In the genomic region with DNA sequence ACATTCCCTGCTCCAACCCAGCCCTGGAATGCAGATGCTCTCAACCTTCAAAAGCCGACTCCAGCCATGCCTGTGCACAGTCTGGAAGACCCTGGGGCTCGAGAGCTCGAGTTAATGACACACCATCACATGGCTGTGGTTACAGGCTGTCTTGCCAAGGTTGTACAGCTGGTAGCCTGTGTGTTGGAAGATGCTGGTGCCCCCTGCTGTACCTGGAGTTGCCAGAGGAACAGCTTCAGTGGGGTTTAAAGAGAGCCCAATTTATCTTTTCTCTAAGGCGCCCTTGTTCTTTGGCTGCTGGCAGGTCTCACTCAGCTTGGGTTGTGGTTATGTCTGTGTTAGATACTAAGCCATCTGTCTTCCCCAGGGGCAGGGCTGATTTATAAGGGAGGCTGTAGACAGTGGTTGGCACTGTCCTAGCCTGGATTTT, we compare ENCODE assay signal across 8 mouse cellular contexts.
DNase-seq lines count a peak whose midpoint lies in the region; ATAC-seq and TF ChIP-seq lines count a peak whose summit lies in the region.

No protein-coding gene starts in this region.

- H3K4me2 ChIP-seq in limb, embryonic 14.5 days (replicated peaks; ENCODE audit: low read depth, low read length, severe bottlenecking) = no peak overlapping the region
- no peak overlapping the region for H3K4me2 ChIP-seq in heart, embryonic 11.5 days

- H3K27ac ChIP-seq in hindbrain, embryonic 10.5 days = no peak overlapping the region
- 0 out of 2 replicates have a peak overlapping the region, but pooled peaks have one; percentile 0 for H3K27ac ChIP-seq in limb, embryonic 14.5 days (replicated peaks; ENCODE audit: low read depth, low read length)
- no peak overlapping the region for H3K27ac ChIP-seq in heart, embryonic 11.5 days (ENCODE audit: low read depth, low read length)

- H3K36me3 ChIP-seq in hindbrain, embryonic 10.5 days = no peaks in the 10 kb centered on the region
- H3K36me3 ChIP-seq in limb, embryonic 14.5 days (ENCODE audit: control insufficient read depth, insufficient read depth, low read length) = no peaks in the 10 kb centered on the region
- no peaks in the 10 kb centered on the region for H3K36me3 ChIP-seq in heart, embryonic 11.5 days (ENCODE audit: control insufficient read depth, insufficient read depth, low read length)

- H3K27me3 ChIP-seq in hindbrain, embryonic 10.5 days (ENCODE audit: insufficient read depth, poor library complexity, severe bottlenecking) = no peaks in the 10 kb centered on the region
- H3K27me3 ChIP-seq in limb, embryonic 14.5 days (ENCODE audit: control insufficient read depth, insufficient read depth, low read length) = no peaks in the 10 kb centered on the region
- no peaks in the 10 kb centered on the region for H3K27me3 ChIP-seq in heart, embryonic 11.5 days (ENCODE audit: control insufficient read depth, insufficient read depth, low read length)

- peak; percentile 36 for ATAC-seq in cerebellum, adult (ENCODE audit: insufficient number of reproducible peaks, low FRiP score, low TSS enrichment)
- peak; percentile 82 for ATAC-seq in limb, embryonic 14.5 days (ENCODE audit: low FRiP score, low read depth)
- ATAC-seq in heart, embryonic 11.5 days (replicated peaks; ENCODE audit: insufficient number of reproducible peaks, low FRiP score, low TSS enrichment) = no peak

- H3K9ac ChIP-seq in limb, embryonic 14.5 days (ENCODE audit: low read depth, low read length, severe bottlenecking) = no peak overlapping the region
- H3K9ac ChIP-seq in heart, embryonic 11.5 days (ENCODE audit: low read depth, low read length) = no peak overlapping the region

- no peak overlapping the region for H3K4me3 ChIP-seq in hindbrain, embryonic 10.5 days
- H3K4me3 ChIP-seq in limb, embryonic 14.5 days (replicated peaks; ENCODE audit: low read length) = no peak overlapping the region
- no peak overlapping the region for H3K4me3 ChIP-seq in heart, embryonic 11.5 days (ENCODE audit: low read depth, low read length)

- WGBS in hindbrain, embryonic 10.5 days = 53% methylated on average over 4 of the region's 4 CpGs
- WGBS in limb, embryonic 14.5 days = 24% methylated on average over 4 of the region's 4 CpGs
- 52% methylated on average over 4 of the region's 4 CpGs for WGBS in heart, embryonic 11.5 days (ENCODE audit: insufficient replicate concordance)

- no peaks in the 10 kb centered on the region for H3K9me3 ChIP-seq in hindbrain, embryonic 10.5 days
- no peaks in the 10 kb centered on the region for H3K9me3 ChIP-seq in limb, embryonic 14.5 days (ENCODE audit: control insufficient read depth, low read length)
- no peaks in the 10 kb centered on the region for H3K9me3 ChIP-seq in heart, embryonic 11.5 days (replicated peaks; ENCODE audit: control insufficient read depth, low read length)

- TF ChIP-seq POLR2A in brain, embryonic 14.5 days (IDR thresholded peaks at IDR 0.05; ENCODE audit: borderline replicate concordance, extremely low read depth, insufficient read depth, insufficient read length, poor library complexity, severe bottlenecking) = no peak
- no peak for TF ChIP-seq POLR2A in limb, embryonic 14.5 days (IDR thresholded peaks at IDR 0.05; ENCODE audit: borderline replicate concordance, extremely low read depth, insufficient read depth, insufficient read length)

- no peak for TF ChIP-seq CTCF in brain, embryonic 14.5 days (IDR thresholded peaks at IDR 0.05; ENCODE audit: borderline replicate concordance, extremely low read depth, insufficient read depth, insufficient read length)

- H3K4me1 ChIP-seq in hindbrain, embryonic 10.5 days (replicated peaks) = peaks cover 15% of the 10 kb centered on the region
- peaks cover 8% of the 10 kb centered on the region; the same call in 1 of the 2 replicates for H3K4me1 ChIP-seq in limb, embryonic 14.5 days (ENCODE audit: control insufficient read depth, insufficient read depth, low read length)
- H3K4me1 ChIP-seq in heart, embryonic 11.5 days (ENCODE audit: control insufficient read depth, insufficient read depth, low read length) = no peaks in the 10 kb centered on the region

- DNase-seq in cerebellum, adult 8-10 months = no peak
- peak; percentile 77 for DNase-seq in brain, embryonic 14.5 days (ENCODE audit: low read depth)
- peak; percentile 9 for DNase-seq in hindbrain, embryonic 10.5 days (ENCODE audit: low spot score)
- DNase-seq in limb, embryonic 14.5 days (ENCODE audit: low spot score) = peak; percentile 62
- DNase-seq in skeletal muscle tissue, adult 2 months (ENCODE audit: low read depth, low spot score) = peak; percentile 29
- no peak for DNase-seq in c-Kit-positive CD71-positive TER-119-positive erythroid progenitor cells, embryonic 14.5 days (ENCODE audit: low spot score)

Comparison
In these comparisons a context has a peak if more than half of its experiments do, and no peak if none do; other contexts are left out.
1. DNase-seq: peak in brain, embryonic 14.5 days (single experiment), hindbrain, embryonic 10.5 days (single experiment), limb, embryonic 14.5 days (single experiment) and skeletal muscle tissue, adult 2 months (single experiment); none in cerebellum, adult 8-10 months (single experiment) and c-Kit-positive CD71-positive TER-119-positive erythroid progenitor cells, embryonic 14.5 days (single experiment).